Mouse (Mus musculus) limb, embryonic 13.5 days (tissue): ENCODE measurements around the gene St8sia1. TPM values are rescaled to one million over a fixed set of nuclear protein-coding genes. Genes with fewer than 3 reads are reported as not detected.
"Not testable (repeated sequence)": the region's sequence is repeated elsewhere in the genome, so short reads cannot be mapped to it uniquely, and the experiment has no call there.

ENCODE experiments used
- ATAC-seq: fragments of 200-750 bp; cut with Nextera tagmentation; 2 replicates; pipeline ENCODE4 v1.8.0; 2017; ENCODE audit warnings: low read depth, moderate number of reproducible peaks, moderate TSS enrichment; ENCODE audit not compliant: low FRiP score
- H3K27ac ChIP-seq: fragments of 300-500 bp; sonication (generic); 2 replicates; pipeline ENCODE4 v1.5.1; 2015; ENCODE audit warnings: inconsistent platforms, mild to moderate bottlenecking, moderate library complexity
- H3K27me3 ChIP-seq: fragments of 300-500 bp; sonication (generic); 2 replicates; pipeline ENCODE4 v1.6.1; 2015; ENCODE audit warnings: mild to moderate bottlenecking, inconsistent platforms
- H3K36me3 ChIP-seq: fragments of 300-500 bp; sonication (generic); 2 replicates; pipeline ENCODE4 v1.6.1; 2015; ENCODE audit warnings: inconsistent platforms, mild to moderate bottlenecking, moderate library complexity
- H3K4me1 ChIP-seq: fragments of 300-500 bp; sonication (generic); 2 replicates; pipeline ENCODE4 v1.6.1; 2015; ENCODE audit warnings: inconsistent platforms
- H3K4me2 ChIP-seq: fragments of 300-500 bp; sonication (generic); replicated peaks from 2 replicates; pipeline ENCODE4 v1.6.1; 2015; ENCODE audit warnings: inconsistent platforms, mild to moderate bottlenecking, moderate library complexity
- H3K4me3 ChIP-seq: fragments of 300-500 bp; sonication (generic); 2 replicates; pipeline ENCODE4 v1.5.1; 2015; ENCODE audit warnings: moderate library complexity, mild to moderate bottlenecking, inconsistent platforms
- H3K9ac ChIP-seq: fragments of 300-500 bp; sonication (generic); 2 replicates; pipeline ENCODE4 v1.6.1; 2015; ENCODE audit warnings: mild to moderate bottlenecking, inconsistent platforms
- H3K9me3 ChIP-seq: fragments of 300-500 bp; sonication (generic); 2 replicates; pipeline ENCODE4 v1.6.1; 2016; ENCODE audit warnings: inconsistent platforms
- WGBS: fragments of 180-500 bp; shearing (Covaris S2); methylation state at CpG from one replicate; pipeline ENCODE4 v1.1.7; 2015; 5-methylcytosine and 5-hydroxymethylcytosine counted together
- polyA plus RNA-seq: library from polyadenylated mRNA; unstranded; fragments of >200 nt; fragmentation: Nextera tagmentation; extraction: Ambion mirVana; gene quantifications from 2 replicates; pipeline ENCODE4 v1.2.1, GENCODE M21; 2015

The St8sia1 gene
- polyA plus RNA-seq, 1 experiment from 2014 or later, result 1.3 TPM

- WGBS, result 42% methylated on average over 7 of the region's 7 CpGs
- no peaks in the 10 kb centered on the region for H3K27me3 ChIP-seq
- no peak overlapping the region for H3K27ac ChIP-seq
- no peak for ATAC-seq
- H3K9me3 ChIP-seq, result no peaks in the 10 kb centered on the region
- H3K4me2 ChIP-seq, result no peak overlapping the region
- no peak overlapping the region for H3K4me3 ChIP-seq
- no peak overlapping the region for H3K9ac ChIP-seq
- peaks cover 26% of the 10 kb centered on the region for H3K4me1 ChIP-seq
- no peaks in the 10 kb centered on the region for H3K36me3 ChIP-seq
Observed at GRCm38 (mm10) chr6:142992099-142992498, 27.8 kb upstream of the St8sia1 start.

- no peaks in the 10 kb centered on the region for H3K27me3 ChIP-seq
- 36% methylated on average over 7 of the region's 7 CpGs for WGBS
- H3K4me3 ChIP-seq, result no peak overlapping the region
- H3K4me1 ChIP-seq, result peaks cover 26% of the 10 kb centered on the region
- H3K4me2 ChIP-seq, result no peak overlapping the region
- no peak for ATAC-seq
- H3K9ac ChIP-seq, result no peak overlapping the region
- no peaks in the 10 kb centered on the region for H3K9me3 ChIP-seq
- H3K27ac ChIP-seq, result no peak overlapping the region
- no peaks in the 10 kb centered on the region for H3K36me3 ChIP-seq
Observed at GRCm38 (mm10) chr6:142991391-142992059, 27.3 kb upstream of the St8sia1 start.

GRCm38 (mm10) chr6:142990516-142990915 lies 26.3 kb upstream of the St8sia1 start:
- H3K27ac ChIP-seq, result no peak overlapping the region
- no peaks in the 10 kb centered on the region for H3K27me3 ChIP-seq
- no peaks in the 10 kb centered on the region for H3K36me3 ChIP-seq
- H3K4me3 ChIP-seq, result no peak overlapping the region
- WGBS, result 76% methylated on average over 9 of the region's 9 CpGs
- no peak overlapping the region for H3K4me2 ChIP-seq
- no peak overlapping the region for H3K9ac ChIP-seq
- ATAC-seq, result no peak
- no peaks in the 10 kb centered on the region for H3K9me3 ChIP-seq
- peaks cover 24% of the 10 kb centered on the region for H3K4me1 ChIP-seq

DNA sequence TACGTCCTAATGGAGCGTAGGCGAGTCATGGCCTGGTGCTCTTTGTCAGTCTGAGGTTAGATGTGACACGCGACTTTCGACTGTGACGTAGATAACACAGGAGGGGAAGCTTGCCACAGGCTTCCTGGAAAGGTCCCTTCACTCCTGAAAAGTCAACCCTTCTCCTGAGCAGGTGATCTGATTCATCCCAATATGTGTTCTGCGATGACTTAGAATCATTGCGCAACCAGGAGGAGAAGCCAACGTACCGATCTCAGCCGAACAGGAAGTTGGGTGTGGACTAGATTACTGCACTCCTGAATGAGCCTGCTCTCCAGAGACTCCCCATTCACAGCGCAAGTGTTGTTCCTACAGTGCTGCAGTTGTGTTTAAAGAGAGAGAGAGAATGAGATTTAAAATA lies 25.2 kb upstream of the St8sia1 start:
- Histone ChIP-seq H3K4me1 (peaks cover 19% of the 10 kb centered on the region), H3K36me3 (no peaks in the 10 kb centered on the region), H3K4me3 (no peak overlapping the region), H3K27me3 (no peaks in the 10 kb centered on the region), H3K4me2 (no peak overlapping the region), H3K9me3 (no peaks in the 10 kb centered on the region), H3K27ac (no peak overlapping the region), H3K9ac (no peak overlapping the region)
- no peak for ATAC-seq
- 88% methylated on average over 13 of the region's 13 CpGs for WGBS

DNA sequence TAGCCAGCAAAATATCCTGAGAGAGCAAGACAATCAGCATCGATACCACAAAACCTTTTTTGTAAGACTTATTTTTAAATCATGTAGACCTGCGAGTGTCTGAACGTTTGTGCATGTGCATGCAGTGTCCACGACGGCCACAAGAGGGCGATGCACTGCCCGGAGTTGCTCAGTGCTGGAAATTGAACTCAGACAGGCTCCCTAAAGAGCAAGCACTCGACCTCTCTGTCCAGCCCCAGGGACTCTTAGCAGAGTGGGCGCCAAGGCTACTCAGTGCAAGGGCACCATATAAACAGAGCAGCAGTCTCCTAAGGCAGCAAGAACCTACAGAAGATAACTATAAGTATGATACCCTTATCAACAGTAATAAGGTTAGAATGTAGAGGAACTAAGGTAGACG lies 24.5 kb upstream of the St8sia1 start:
- Histone ChIP-seq H3K27me3 (no peaks in the 10 kb centered on the region), H3K4me2 (no peak overlapping the region), H3K36me3 (no peaks in the 10 kb centered on the region), H3K4me1 (peaks cover 12% of the 10 kb centered on the region), H3K4me3 (no peak overlapping the region), H3K9ac (no peak overlapping the region), H3K27ac (no peak overlapping the region), H3K9me3 (no peaks in the 10 kb centered on the region)
- 22% methylated on average over 10 of the region's 10 CpGs for WGBS
- no peak for ATAC-seq

DNA sequence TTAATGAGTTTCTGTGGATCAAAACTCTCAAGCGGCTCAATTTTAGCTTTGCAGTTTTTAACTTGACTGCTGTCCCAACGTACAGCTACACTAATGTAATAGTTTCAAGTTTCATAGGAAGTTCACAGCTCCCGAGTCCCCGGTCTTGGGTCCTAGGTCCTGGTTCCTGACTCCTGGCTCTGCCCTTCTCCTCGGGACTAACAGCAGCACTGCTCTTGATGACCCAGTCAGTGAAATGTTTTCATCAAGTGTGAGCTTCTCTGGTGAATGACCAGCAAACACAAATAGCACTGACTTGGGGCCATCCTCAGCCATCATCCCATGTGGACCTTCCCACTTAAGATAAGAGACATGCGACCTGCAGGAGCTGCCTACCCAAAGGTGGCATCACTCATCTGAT lies 24.0 kb upstream of the St8sia1 start:
- Histone ChIP-seq H3K27ac (no peak overlapping the region), H3K4me1 (peaks cover 10% of the 10 kb centered on the region), H3K9me3 (no peaks in the 10 kb centered on the region), H3K36me3 (no peaks in the 10 kb centered on the region), H3K4me3 (no peak overlapping the region), H3K9ac (no peak overlapping the region), H3K4me2 (no peak overlapping the region), H3K27me3 (no peaks in the 10 kb centered on the region)
- ATAC-seq, result no peak
- 58% methylated on average over 6 of the region's 6 CpGs for WGBS

DNA sequence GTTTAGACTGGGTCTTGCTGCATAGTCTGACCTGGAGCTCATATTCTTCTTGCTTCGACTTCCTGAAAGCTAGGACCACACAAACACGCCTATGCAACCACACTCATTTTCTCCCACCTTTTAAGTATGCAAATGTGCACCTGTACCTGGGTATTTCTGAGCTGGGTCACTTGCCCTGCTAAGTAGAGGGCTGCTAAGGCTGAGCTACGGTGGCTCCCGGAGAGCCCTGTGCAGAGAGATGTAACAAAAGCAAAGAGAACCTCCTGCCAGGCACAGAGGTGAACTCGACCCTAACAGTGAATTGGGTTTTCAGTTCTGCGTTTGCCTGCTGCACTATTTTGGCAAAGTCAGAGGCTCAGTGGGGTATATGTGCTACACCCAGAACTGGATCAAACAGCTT lies 23.4 kb upstream of the St8sia1 start:
- 79% methylated on average over 6 of the region's 6 CpGs for WGBS
- Histone ChIP-seq H3K9me3 (no peaks in the 10 kb centered on the region), H3K27ac (no peak overlapping the region), H3K9ac (no peak overlapping the region), H3K27me3 (no peaks in the 10 kb centered on the region), H3K4me3 (no peak overlapping the region), H3K36me3 (no peaks in the 10 kb centered on the region), H3K4me2 (no peak overlapping the region), H3K4me1 (peaks cover 10% of the 10 kb centered on the region)
- no peak for ATAC-seq

DNA sequence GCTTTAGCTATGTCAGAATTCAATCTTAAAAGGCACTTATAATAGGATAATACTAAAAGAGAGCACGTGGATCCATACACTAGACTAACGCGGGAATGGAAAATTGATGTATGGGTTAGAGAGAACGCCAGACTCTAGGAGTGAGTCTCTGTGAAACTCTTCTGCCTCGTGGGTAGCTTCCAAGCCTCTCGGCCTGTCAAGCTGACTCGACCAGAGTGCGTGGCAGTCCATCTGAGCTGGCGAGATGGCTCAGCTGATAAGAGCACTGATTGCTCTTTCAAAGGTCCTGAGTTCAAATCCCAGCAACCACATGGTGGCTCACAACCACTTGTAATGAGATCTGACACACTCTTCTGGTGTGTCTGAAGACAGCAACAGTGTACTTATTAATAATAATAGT lies 22.5 kb upstream of the St8sia1 start:
- ATAC-seq, H3K27me3 ChIP-seq, H3K36me3 ChIP-seq, H3K9ac ChIP-seq, H3K4me1 ChIP-seq, H3K9me3 ChIP-seq, H3K4me2 ChIP-seq, H3K27ac ChIP-seq, H3K4me3 ChIP-seq: not testable (repeated sequence)
- 85% methylated on average over 9 of the region's 9 CpGs for WGBS

GRCm38 (mm10) chr6:142985561-142986238 lies 21.4 kb upstream of the St8sia1 start:
- not testable (repeated sequence) for H3K9ac ChIP-seq, H3K4me1 ChIP-seq, H3K27ac ChIP-seq, H3K4me2 ChIP-seq, H3K36me3 ChIP-seq, H3K9me3 ChIP-seq, H3K27me3 ChIP-seq, ATAC-seq, H3K4me3 ChIP-seq
- 84% methylated on average over 9 of the region's 9 CpGs for WGBS

DNA sequence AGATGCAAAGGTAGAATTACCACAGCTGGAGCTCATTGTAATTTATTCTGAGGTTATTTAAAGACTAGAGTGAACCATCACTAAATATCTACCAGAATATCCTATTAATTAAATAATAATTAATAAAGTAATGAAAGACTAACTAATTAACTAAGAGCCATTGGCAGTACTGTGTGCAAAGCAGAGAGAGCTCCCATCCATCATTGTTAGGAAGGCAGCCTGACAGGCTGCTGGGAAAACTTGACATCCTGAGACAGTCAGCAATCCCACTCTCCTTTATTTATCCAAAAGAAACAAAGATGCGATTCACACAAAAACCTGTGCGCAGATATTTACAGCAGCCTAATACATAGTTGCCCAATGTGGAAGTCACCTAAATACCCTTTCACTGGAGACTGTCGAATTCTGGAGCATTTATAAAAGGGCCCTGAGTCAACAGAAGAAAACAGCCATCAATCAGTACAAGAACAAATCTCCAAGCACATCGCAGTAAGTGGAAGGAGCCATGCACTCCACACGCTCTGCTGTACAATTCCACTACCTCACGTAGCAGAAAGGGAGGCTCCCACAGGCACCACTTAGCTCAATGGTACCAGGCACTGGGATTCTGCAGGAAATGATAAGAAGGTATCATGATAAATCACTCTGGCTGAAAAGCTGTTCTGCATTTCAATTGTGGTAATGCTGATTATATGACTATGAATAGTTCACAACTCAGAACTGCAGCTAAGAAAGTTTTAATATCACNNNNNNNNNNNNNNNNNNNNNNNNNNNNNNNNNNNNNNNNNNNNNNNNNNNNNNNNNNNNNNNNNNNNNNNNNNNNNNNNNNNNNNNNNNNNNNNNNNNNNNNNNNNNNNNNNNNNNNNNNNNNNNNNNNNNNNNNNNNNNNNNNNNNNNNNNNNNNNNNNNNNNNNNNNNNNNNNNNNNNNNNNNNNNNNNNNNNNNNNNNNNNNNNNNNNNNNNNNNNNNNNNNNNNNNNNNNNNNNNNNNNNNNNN lies 15.7 kb upstream of the St8sia1 start:
- WGBS, result 50% methylated on average over 6 of the region's 6 CpGs
- ATAC-seq, result no peak
- H3K4me2 ChIP-seq, result no peak overlapping the region
- H3K9ac ChIP-seq, result no peak overlapping the region
- H3K27me3 ChIP-seq, result no peaks in the 10 kb centered on the region
- no peak overlapping the region for H3K4me3 ChIP-seq
- H3K36me3 ChIP-seq, result no peaks in the 10 kb centered on the region
- H3K9me3 ChIP-seq, result no peaks in the 10 kb centered on the region
- H3K27ac ChIP-seq, result no peak overlapping the region
- no peaks in the 10 kb centered on the region for H3K4me1 ChIP-seq

DNA sequence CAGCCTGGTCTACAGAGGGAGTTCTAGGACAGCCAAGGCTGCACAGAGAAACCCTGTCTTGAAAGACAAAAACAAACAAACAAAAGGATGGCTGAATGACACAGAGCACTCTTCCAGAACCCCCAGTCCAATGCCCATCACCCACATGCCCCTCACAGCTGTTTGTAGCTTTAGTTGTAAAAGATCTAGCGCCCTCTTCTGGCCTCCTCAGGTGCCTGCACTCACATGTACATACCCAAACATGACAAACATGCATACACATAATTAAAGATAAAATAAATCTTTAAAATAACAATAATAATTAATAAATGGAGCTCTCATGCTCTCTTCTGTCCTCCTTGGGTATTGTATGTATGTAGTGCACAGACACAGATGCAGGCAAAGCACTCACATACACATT lies 13.0 kb upstream of the St8sia1 start:
- no peak for ATAC-seq
- WGBS, result 57% methylated on average over 1 of the region's 1 CpGs
- H3K4me3 ChIP-seq, result no peak overlapping the region

DNA sequence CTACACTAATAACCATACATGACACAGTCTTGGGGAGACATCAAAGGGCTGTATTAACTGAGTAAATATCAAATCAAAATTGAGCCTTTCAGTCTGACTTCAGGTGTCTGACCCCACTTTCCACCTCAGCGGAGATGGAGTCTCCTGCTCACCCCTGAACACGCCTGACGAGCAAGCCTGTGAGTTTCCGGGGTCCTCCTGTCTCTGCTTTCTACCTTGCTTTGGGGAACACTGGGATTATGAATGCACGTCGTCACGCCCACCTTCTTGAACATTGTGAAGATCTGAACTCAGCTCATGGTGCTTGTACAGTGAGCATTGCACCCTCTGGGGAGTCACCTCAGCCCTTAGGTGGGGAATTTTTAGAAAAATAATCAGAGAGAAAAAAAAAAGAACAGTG lies 9.0 kb upstream of the St8sia1 start:
- ATAC-seq, result no peak
- WGBS, result 90% methylated on average over 7 of the region's 7 CpGs
- H3K9me3 ChIP-seq, result no peaks in the 10 kb centered on the region
- no peak overlapping the region for H3K4me2 ChIP-seq
- no peaks in the 10 kb centered on the region for H3K36me3 ChIP-seq
- H3K4me1 ChIP-seq, result no peaks in the 10 kb centered on the region
- H3K4me3 ChIP-seq, result no peak overlapping the region
- H3K27ac ChIP-seq, result no peak overlapping the region
- no peaks in the 10 kb centered on the region for H3K27me3 ChIP-seq
- no peak overlapping the region for H3K9ac ChIP-seq

More for the DNA sequence above, 13.0 kb upstream of the St8sia1 start:
- Histone ChIP-seq H3K4me1 (no peaks in the 10 kb centered on the region), H3K27me3 (no peaks in the 10 kb centered on the region), H3K36me3 (no peaks in the 10 kb centered on the region), H3K9me3 (no peaks in the 10 kb centered on the region), H3K4me2 (no peak overlapping the region), H3K9ac (no peak overlapping the region), H3K27ac (no peak overlapping the region)
